Mouse (Mus musculus) Muller cell, postnatal 12 days (primary cell): ENCODE measurements at regions not wholly inside any gene's neighbourhood (a gene's known extent, or its start where the extent isn't known, plus 50 kb on each side); places are given as distances from the start of the nearest gene placed in this dataset.

ENCODE experiments used
- DNase-seq: peaks from one replicate; pipeline ENCODE4 v3.0.0-alpha.2; 2015; ENCODE audit errors: inconsistent ontology term

- no peak for DNase-seq
Measured at GRCm38 (mm10) chr11:88778326-88778725, 60.0 kb upstream of the Msi2 start.

- peak; percentile 54 for DNase-seq
Measured at GRCm38 (mm10) chr11:88774401-88774931, 56.2 kb upstream of the Msi2 start.

GRCm38 (mm10) chr11:88773961-88774360 lies 55.6 kb upstream of the Msi2 start:
- DNase-seq, result peak; percentile 77

- no peak for DNase-seq
Measured at GRCm38 (mm10) chr11:88770405-88770804, 52.1 kb upstream of the Msi2 start.
